Mouse (Mus musculus): ENCODE measurements around the gene Hmx3.

DNA sequence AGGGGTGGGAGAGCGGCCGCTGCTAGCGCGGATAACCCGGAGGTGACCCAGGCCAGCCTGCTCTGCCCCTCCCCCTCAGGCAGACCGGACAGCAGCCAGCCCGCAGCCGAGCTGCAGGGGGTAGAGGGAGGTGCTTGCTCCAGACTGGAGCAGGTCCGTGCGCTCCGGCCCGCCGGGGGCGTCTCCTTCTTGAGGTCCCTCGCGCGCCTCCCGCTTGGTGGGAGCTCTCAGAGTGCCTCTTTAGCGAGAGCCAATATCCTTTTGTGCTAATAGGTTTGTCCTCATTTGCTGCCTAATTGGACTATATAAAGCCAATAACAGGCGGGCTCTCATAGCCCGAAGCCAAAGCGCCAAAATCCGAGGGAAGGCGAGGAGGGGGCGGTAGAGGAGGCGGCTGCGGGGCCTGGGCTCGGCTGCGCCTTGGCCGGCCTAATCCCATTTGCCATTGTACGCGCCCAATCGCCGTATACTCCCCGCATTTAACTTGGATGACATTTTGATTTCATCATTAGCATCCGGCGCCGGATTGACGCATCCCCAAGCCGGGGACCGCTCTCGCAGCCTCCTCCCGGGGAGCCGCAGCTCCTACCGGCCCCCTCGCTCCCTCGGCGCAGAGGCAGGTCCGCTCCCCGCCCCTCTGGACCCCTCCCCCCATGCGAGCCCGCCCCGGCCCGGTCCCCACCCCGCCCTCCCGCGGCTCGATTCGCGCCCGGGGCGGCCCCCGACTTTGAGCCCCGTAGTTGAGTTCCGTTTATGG lies at the start of gene Hmx3:
- no peak for TF ChIP-seq POLR2A (IDR thresholded peaks at IDR 0.05; ENCODE audit: borderline replicate concordance, extremely low read depth, low read depth, low read length)
- no peak for TF ChIP-seq CTCF (IDR thresholded peaks at IDR 0.05; ENCODE audit: insufficient read depth, low read length)

Measured in lung, adult 2 months (tissue).